Mouse (Mus musculus) lung, embryonic 16.5 days (tissue): Measurements from ENCODE around the gene Eps15l1. TPM values are rescaled to one million over a fixed set of nuclear protein-coding genes. Genes with fewer than 3 reads are reported as not detected.

Source experiments
- ATAC-seq: fragments of 200-750 bp; cut with Nextera tagmentation; 2 replicates; pipeline ENCODE4 v1.8.0; 2017; ENCODE audit warnings: low read depth, mild to moderate bottlenecking, moderate library complexity
- H3K27ac ChIP-seq: fragments of 300-500 bp; sonication (generic); 2 replicates; pipeline ENCODE4 v1.5.1; 2014; ENCODE audit warnings: mild to moderate bottlenecking, control low read depth, low read length
- H3K27me3 ChIP-seq: fragments of 300-500 bp; sonication (generic); 2 replicates; pipeline ENCODE4 v1.6.1; 2014; ENCODE audit warnings: low read depth, low read length, mixed read lengths; ENCODE audit not compliant: control insufficient read depth, insufficient read depth
- H3K36me3 ChIP-seq: fragments of 300-500 bp; sonication (generic); 2 replicates; pipeline ENCODE4 v1.6.1; 2014; ENCODE audit warnings: low read length; ENCODE audit not compliant: control insufficient read depth, insufficient read depth
- H3K4me1 ChIP-seq: fragments of 300-500 bp; sonication (generic); replicated peaks from 2 replicates; pipeline ENCODE4 v1.6.1; 2014; ENCODE audit warnings: low read length, mixed read lengths; ENCODE audit not compliant: control insufficient read depth, insufficient read depth
- H3K4me2 ChIP-seq: fragments of 300-500 bp; sonication (generic); 2 replicates; pipeline ENCODE4 v1.6.1; 2014; ENCODE audit warnings: low read depth, low read length, control low read depth
- H3K4me3 ChIP-seq: fragments of 300-500 bp; sonication (generic); 2 replicates; pipeline ENCODE4 v1.5.1; 2014; ENCODE audit warnings: mild to moderate bottlenecking, low read length, control low read depth
- H3K9ac ChIP-seq: fragments of 300-500 bp; sonication (generic); 2 replicates; pipeline ENCODE4 v1.6.1; 2014; ENCODE audit warnings: low read length, control low read depth
- H3K9me3 ChIP-seq: fragments of 300-500 bp; sonication (generic); 2 replicates; pipeline ENCODE4 v1.6.1; 2016; ENCODE audit warnings: low read length; ENCODE audit not compliant: control insufficient read depth
- WGBS: fragments of 180-500 bp; shearing (Covaris S2); extraction: QIAGEN DNeasy Blood & Tissue Kit; methylation state at CpG from one replicate; pipeline ENCODE4 v1.1.7; 2014; 5-methylcytosine and 5-hydroxymethylcytosine counted together
- polyA plus RNA-seq: library from polyadenylated mRNA; unstranded; fragments of >200 nt; fragmentation: Nextera tagmentation; extraction: Ambion mirVana; gene quantifications from 2 replicates; pipeline ENCODE4 v1.2.1, GENCODE M21; 2015

Gene Eps15l1
- polyA plus RNA-seq, 1 experiment from 2014 or later: 52.6 TPM

DNA sequence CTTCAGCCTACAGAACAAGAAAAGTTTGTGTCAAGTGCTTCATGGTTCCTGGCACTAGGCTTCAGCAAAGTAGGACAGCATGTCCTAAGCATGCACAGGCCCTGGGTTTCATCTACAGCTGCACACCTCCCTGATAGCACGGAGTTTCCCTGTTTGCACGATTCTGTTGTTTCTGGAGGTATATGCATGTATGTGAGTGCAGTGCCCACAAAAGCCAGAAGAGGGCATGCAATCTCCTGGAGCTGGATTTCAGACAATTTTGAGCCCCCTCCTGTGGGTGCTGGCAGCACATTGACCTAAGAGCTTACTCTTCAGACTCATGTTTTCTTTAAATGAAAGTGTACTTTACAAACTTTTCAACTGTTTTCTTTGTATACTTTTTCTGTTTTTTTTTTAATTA is 32.6 kb upstream of the Eps15l1 start:
- H3K4me3 ChIP-seq: no peak overlapping the region
- 93% methylated on average over 2 of the region's 2 CpGs for WGBS
- no peaks in the 10 kb centered on the region for H3K4me1 ChIP-seq
- H3K9ac ChIP-seq: no peak overlapping the region
- no peak overlapping the region for H3K27ac ChIP-seq
- H3K36me3 ChIP-seq: peaks cover 29% of the 10 kb centered on the region
- H3K27me3 ChIP-seq: no peaks in the 10 kb centered on the region
- H3K4me2 ChIP-seq: no peak overlapping the region
- H3K9me3 ChIP-seq: peaks cover 3% of the 10 kb centered on the region; the same call in 1 of the 2 replicates
- no peak for ATAC-seq

DNA sequence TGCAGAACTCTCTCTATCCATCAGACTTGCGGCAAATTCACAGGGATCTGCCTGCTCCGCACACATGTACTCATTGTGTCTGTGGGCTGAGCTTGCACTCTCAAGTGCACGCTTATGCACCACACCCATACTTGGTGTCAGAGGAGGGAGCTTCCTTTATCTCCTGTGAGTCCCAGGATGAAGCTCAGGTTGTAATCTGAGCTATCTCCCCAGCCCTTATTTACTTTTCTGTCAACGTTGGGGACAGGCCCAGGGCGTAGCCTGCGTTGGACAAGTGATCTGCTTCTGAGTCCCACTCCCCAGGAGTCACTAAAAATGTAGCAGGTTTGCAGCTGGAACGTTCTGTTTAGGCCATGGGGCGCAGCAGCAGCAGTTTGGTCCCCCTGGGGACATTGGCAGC is 30.3 kb upstream of the Eps15l1 start:
- Histone ChIP-seq H3K9me3 (peaks cover 3% of the 10 kb centered on the region; the same call in 1 of the 2 replicates), H3K4me3 (no peak overlapping the region), H3K4me2 (no peak overlapping the region), H3K9ac (no peak overlapping the region), H3K36me3 (peaks cover 29% of the 10 kb centered on the region), H3K27ac (no peak overlapping the region), H3K27me3 (no peaks in the 10 kb centered on the region), H3K4me1 (no peaks in the 10 kb centered on the region)
- WGBS: 56% methylated on average over 8 of the region's 8 CpGs
- no peak for ATAC-seq

DNA sequence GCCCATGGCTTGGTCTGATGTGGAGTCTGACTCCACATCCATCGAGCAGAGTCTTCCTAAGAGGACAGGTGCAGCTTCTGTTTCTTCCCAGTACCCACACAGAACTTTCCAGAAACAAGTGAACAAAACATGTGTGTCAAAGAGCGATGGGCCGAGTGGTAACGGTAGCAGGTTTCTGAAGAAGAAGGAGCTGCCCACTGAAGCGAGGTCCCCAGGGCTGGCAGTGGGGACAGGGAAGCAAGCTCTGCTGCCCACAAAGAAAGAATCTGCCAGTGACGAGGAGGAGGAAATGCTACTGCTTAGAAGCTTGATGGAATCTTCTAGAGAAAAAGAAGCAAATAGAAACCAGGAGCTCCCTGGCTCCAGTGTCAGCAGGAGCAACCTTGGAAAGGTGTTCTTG is 23.8 kb upstream of the Eps15l1 start:
- Histone ChIP-seq H3K4me2 (no peak overlapping the region), H3K27me3 (no peaks in the 10 kb centered on the region), H3K9ac (no peak overlapping the region), H3K9me3 (no peaks in the 10 kb centered on the region), H3K4me1 (peaks cover 4% of the 10 kb centered on the region), H3K27ac (no peak overlapping the region), H3K36me3 (peaks cover 9% of the 10 kb centered on the region), H3K4me3 (no peak overlapping the region)
- 91% methylated on average over 6 of the region's 6 CpGs for WGBS
- ATAC-seq: no peak

DNA sequence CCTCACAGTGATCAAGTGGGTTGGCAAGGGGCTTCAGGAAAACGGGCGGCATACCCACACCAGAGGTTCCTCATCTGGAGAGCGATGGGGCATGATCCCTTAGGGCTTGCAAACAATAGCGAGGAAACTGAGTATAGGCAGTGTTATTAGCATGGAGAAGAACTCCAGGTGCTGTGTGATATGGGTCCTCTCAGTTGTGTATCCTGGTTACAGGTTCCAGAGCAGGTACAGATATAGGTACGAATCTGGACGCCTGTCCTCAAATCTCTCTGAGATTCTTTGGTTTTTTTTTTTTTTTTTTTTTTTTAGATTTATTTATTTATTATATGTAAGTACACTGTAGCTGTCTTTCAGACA is 22.7 kb upstream of the Eps15l1 start:
- Histone ChIP-seq H3K4me3 (peak overlapping the region; percentile 62), H3K36me3 (no peaks in the 10 kb centered on the region; the same call in 1 of the 2 replicates), H3K4me2 (peak overlapping the region; percentile 58), H3K9ac (peak overlapping the region; percentile 85), H3K27me3 (no peaks in the 10 kb centered on the region), H3K9me3 (no peaks in the 10 kb centered on the region), H3K4me1 (peaks cover 4% of the 10 kb centered on the region), H3K27ac (peak overlapping the region; percentile 11; the same call in 1 of the 2 replicates)
- ATAC-seq: peak; percentile 56
- WGBS: 31% methylated on average over 6 of the region's 6 CpGs

DNA sequence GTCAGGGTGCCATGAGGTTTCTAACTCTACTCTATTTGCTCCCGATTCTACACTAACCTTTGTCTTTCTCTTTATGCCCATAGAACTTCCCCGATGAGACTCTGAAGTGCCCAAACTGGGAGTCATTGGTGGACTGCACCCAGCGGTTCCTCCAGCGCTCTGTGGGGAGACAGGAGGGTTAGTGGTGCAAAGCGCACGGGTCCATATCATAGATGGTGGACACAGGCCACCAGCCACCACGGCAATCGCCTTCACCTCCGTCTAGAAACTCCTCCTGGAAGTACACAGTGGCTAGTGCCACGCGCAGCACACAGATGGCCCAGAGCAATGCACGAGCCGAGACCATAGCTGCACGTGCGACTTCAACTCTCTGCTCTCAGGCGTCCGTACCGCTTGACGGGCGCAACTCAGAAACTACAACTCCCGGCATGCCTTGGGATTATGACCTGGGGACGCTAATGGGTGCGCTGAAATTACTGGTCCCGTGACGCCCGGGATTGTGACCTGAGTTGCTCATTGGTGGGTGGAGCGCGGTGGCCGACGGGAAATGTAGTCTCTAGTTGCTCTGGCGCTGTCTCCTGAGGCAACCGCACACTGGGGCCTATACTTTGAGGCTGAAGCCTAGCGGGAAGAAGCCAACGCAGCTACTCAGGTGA is 22.2 kb upstream of the Eps15l1 start, which contains the start of the genes Calr3 and 1700030K09Rik:
Gene Calr3, minus strand, starts transcription at position 533 of the 656 bp plus-strand sequence.
Gene 1700030K09Rik, plus strand, starts transcription at position 543 of the 656 bp plus-strand sequence.
- 6% methylated on average over 34 of the region's 34 CpGs for WGBS
- no peaks in the 10 kb centered on the region; the same call in 1 of the 2 replicates for H3K36me3 ChIP-seq
- H3K4me1 ChIP-seq: peaks cover 4% of the 10 kb centered on the region
- no peaks in the 10 kb centered on the region for H3K9me3 ChIP-seq
- no peaks in the 10 kb centered on the region for H3K27me3 ChIP-seq
- H3K4me2 ChIP-seq: peak within 1 kb of the TSS; percentile 84
- ATAC-seq: peak; percentile 100
- H3K4me3 ChIP-seq: peak within 1 kb of the TSS; percentile 62
- H3K9ac ChIP-seq: peak within 1 kb of the TSS; percentile 85
- peak within 1 kb of the TSS; percentile 11; the same call in 1 of the 2 replicates for H3K27ac ChIP-seq

DNA sequence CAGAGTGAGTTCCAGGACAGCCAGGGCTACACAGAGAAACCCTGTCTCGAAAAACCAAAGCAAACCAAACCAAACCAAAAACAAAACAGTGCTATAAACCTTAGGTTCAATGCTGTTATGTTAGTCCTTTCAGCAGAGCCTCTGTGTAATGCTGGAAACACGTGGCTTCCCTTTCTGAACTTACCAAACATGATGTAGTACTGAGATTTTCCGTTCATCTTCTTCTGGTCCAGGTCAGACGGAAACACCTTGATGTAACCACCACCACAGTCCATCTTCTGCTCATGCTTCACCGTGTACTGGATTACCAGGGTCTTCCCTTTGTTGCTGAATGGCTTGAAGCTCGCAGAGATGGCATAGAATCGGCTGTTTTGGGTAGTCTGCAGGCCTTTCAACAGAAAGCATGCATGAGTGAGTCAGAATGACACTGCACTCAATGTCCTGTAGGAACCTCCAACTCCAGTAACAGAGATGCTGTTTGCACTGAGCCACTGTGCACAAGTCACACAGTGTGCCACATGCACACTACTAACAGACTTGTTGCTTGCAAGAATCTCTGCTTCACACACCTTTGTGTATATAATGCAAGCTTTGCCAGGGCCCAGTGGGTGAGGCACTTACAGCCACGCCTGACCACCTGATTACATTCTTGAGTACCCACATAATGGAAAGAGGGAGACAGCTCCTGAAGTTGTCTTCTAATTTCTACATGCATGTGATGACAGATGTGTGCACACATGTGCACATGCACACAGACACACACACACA is 17.2 kb upstream of the Eps15l1 start:
- H3K4me3 ChIP-seq: no peak overlapping the region
- ATAC-seq: 0 out of 2 replicates have a peak, but pooled peaks have one; percentile 24
- no peak overlapping the region for H3K9ac ChIP-seq
- 71% methylated on average over 8 of the region's 8 CpGs for WGBS
- no peaks in the 10 kb centered on the region for H3K36me3 ChIP-seq
- H3K4me2 ChIP-seq: no peak overlapping the region
- no peaks in the 10 kb centered on the region for H3K27me3 ChIP-seq
- H3K27ac ChIP-seq: no peak overlapping the region
- no peaks in the 10 kb centered on the region for H3K9me3 ChIP-seq
- H3K4me1 ChIP-seq: peaks cover 4% of the 10 kb centered on the region

DNA sequence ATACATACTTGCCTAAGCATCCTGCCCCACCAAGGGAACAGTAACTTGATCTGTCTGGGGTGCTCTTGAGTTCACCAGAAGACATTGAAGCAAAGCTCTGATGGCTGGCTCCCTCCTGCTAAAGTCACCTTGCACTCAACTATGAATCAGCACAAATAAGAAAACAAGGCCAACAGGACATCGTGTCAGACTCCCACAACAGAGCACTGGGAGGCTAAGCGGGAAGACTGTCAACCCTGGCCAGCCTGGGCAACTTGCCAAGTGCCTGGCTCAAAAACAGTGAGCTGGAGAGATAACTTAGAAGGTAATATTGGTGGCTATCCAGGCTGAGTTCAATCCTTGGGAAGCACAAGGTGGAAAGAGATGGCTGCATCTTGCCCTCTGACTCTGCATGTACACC is 13.7 kb upstream of the Eps15l1 start:
- Histone ChIP-seq H3K9me3 (no peaks in the 10 kb centered on the region), H3K27me3 (no peaks in the 10 kb centered on the region), H3K4me2 (no peak overlapping the region), H3K36me3 (no peaks in the 10 kb centered on the region), H3K9ac (no peak overlapping the region), H3K4me1 (no peaks in the 10 kb centered on the region), H3K4me3 (no peak overlapping the region), H3K27ac (no peak overlapping the region)
- ATAC-seq: no peak
- WGBS: 14% methylated on average over 2 of the region's 2 CpGs

DNA sequence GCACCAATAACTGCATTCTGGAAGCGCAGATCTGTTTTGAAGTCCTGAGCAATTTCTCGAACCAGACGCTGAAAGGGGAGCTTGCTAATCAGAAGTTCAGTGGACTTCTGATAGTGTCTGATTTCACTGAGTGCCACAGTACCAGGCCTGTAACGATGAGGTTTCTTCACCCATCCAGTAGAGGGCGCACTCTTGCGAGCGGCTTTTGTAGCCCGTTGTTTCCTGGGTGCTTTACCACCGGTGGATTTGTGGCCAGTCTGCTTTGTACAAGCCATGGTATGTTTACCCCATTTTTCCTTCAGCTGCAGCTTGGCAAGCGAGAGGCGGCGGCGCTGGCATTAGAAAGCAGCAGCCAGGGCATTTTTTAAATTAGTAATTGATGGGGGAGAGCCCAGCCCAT is 8.4 kb upstream of the Eps15l1 start:
- 47% methylated on average over 13 of the region's 13 CpGs for WGBS
- H3K9ac ChIP-seq: no peak overlapping the region
- no peak for ATAC-seq
- H3K4me2 ChIP-seq: no peak overlapping the region
- no peak overlapping the region for H3K27ac ChIP-seq
- H3K9me3 ChIP-seq: no peaks in the 10 kb centered on the region
- H3K36me3 ChIP-seq: no peaks in the 10 kb centered on the region
- no peak overlapping the region for H3K4me3 ChIP-seq
- no peaks in the 10 kb centered on the region for H3K4me1 ChIP-seq
- no peaks in the 10 kb centered on the region for H3K27me3 ChIP-seq

DNA sequence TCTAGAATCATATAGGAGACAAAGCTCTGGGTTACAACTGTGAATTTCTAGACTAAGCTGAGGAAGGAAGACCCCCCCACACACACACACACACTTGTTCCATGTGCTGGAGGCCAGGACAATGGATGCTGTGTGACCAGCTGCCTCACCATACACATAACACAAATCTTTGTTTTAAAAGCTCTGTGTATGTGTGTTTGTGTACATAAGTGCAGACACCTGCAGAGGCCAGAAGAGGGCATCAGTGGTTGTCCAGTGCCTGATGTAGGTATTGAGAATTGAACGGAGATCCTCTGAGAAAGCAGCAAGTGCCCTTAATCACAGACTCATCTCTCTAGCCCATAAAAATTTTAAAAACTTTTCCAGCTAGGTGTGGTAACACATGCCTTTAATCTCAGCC is 1.7 kb upstream of the Eps15l1 start:
- Histone ChIP-seq H3K4me1 (peaks cover 19% of the 10 kb centered on the region), H3K9ac (no peak overlapping the region), H3K27ac (no peak overlapping the region), H3K36me3 (no peaks in the 10 kb centered on the region), H3K9me3 (no peaks in the 10 kb centered on the region), H3K27me3 (no peaks in the 10 kb centered on the region), H3K4me2 (no peak overlapping the region), H3K4me3 (no peak overlapping the region)
- 49% methylated on average over 1 of the region's 1 CpGs for WGBS
- ATAC-seq: no peak
